Mouse (Mus musculus): ENCODE measurements around the gene Akr1c14.
"Not testable (repeated sequence)": the region's sequence is repeated elsewhere in the genome, so short reads cannot be mapped to it uniquely, and the experiment has no call there.

Akr1c14 gene

GRCm38 (mm10) chr13:4119181-4119904, 70.5 kb downstream of the Akr1c14 start:
- DNase-seq (ENCODE audit: extremely low spot score, low read depth, low spot score): no peak

- no peak for DNase-seq (ENCODE audit: extremely low spot score, low read depth, low spot score)
Measured at GRCm38 (mm10) chr13:4123146-4123545, 74.3 kb downstream of the Akr1c14 start.

- not testable (repeated sequence) for DNase-seq (ENCODE audit: extremely low spot score, low read depth, low spot score)
Measured at GRCm38 (mm10) chr13:4124471-4124870, 75.7 kb downstream of the Akr1c14 start.

DNA sequence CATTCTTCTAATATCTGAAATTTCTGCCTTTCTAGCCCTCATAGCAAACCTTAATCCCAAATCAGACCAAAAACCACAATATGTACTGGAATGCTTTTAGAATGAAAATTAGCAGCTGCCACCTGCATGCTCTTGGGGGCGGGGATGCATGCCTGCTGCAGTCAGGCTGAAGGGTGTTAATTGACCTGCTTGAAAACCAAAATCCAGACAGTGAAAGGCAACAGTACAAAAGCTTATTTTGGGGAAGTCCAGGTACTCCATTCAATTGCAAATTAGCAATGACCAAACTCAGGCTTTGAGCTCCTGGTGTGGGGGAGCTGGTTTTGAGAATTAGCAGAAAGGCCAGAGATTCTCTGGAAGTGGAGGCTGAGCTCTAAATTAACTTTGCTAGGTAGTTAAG, 77.0 kb downstream of the Akr1c14 start:
- DNase-seq (ENCODE audit: extremely low spot score, low read depth, low spot score): not testable (repeated sequence)

GRCm38 (mm10) chr13:4129100-4129499, 80.3 kb downstream of the Akr1c14 start:
- DNase-seq (ENCODE audit: extremely low spot score, low read depth, low spot score): no peak

GRCm38 (mm10) chr13:4131317-4131716, 82.5 kb downstream of the Akr1c14 start:
- no peak for DNase-seq (ENCODE audit: extremely low spot score, low read depth, low spot score)

GRCm38 (mm10) chr13:4131721-4132120, 82.9 kb downstream of the Akr1c14 start:
- DNase-seq (ENCODE audit: extremely low spot score, low read depth, low spot score): no peak

- DNase-seq (ENCODE audit: extremely low spot score, low read depth, low spot score): no peak
Measured at GRCm38 (mm10) chr13:4133070-4133469, 84.3 kb downstream of the Akr1c14 start.

Measured in hindlimb bud, embryonic 11.5 days (tissue).